Mouse (Mus musculus): ENCODE measurements around the gene Rimklb. TPM values are rescaled to one million over a fixed set of nuclear protein-coding genes. Genes with fewer than 3 reads are reported as not detected.
A peak's percentile ranks its signal among the peaks of the same experiment; 100 is the strongest.

The Rimklb gene
- polyA plus RNA-seq, 1 experiment from 2014 or later, result not detected

GRCm38 (mm10) chr6:122534032-122534431 lies 35.5 kb upstream of the Rimklb start:
- H3K4me2 ChIP-seq (ENCODE audit: low read depth, low read length), result no peak overlapping the region
- WGBS (ENCODE audit: insufficient replicate concordance), result 49% methylated on average over 3 of the region's 3 CpGs
- H3K27me3 ChIP-seq (ENCODE audit: insufficient read depth, low read length), result no peaks in the 10 kb centered on the region
- no peak overlapping the region for H3K4me3 ChIP-seq (ENCODE audit: low read depth, low read length)
- H3K36me3 ChIP-seq (replicated peaks; ENCODE audit: insufficient read depth, low read length), result no peaks in the 10 kb centered on the region
- DNase-seq, result no peak
- no peak overlapping the region for H3K27ac ChIP-seq (ENCODE audit: low read depth)
- no peak for ATAC-seq
- peaks cover 3% of the 10 kb centered on the region; the same call in 1 of the 2 replicates for H3K4me1 ChIP-seq (ENCODE audit: insufficient read depth)
- TF ChIP-seq EP300 (IDR thresholded peaks at IDR 0.05; ENCODE audit: low read depth), result no peak
- no peak for TF ChIP-seq CTCF (IDR thresholded peaks at IDR 0.05; ENCODE audit: low read depth)
- H3K9ac ChIP-seq (replicated peaks), result no peak overlapping the region
- no peaks in the 10 kb centered on the region for H3K9me3 ChIP-seq (ENCODE audit: low read length)

- 12% methylated on average over 4 of the region's 4 CpGs for WGBS (ENCODE audit: insufficient replicate concordance)
- TF ChIP-seq EP300 (IDR thresholded peaks at IDR 0.05; ENCODE audit: low read depth), result no peak
- TF ChIP-seq CTCF (IDR thresholded peaks at IDR 0.05; ENCODE audit: low read depth), result no peak
Measured at GRCm38 (mm10) chr6:122532883-122533302, 34.3 kb upstream of the Rimklb start.

GRCm38 (mm10) chr6:122531466-122532174 lies 33.1 kb upstream of the Rimklb start:
- TF ChIP-seq CTCF (IDR thresholded peaks at IDR 0.05; ENCODE audit: low read depth) (no peak), EP300 (IDR thresholded peaks at IDR 0.05; ENCODE audit: low read depth) (no peak)
- H3K4me2 ChIP-seq (ENCODE audit: low read depth, low read length), result no peak overlapping the region
- H3K4me3 ChIP-seq (ENCODE audit: low read depth, low read length), result no peak overlapping the region
- WGBS (ENCODE audit: insufficient replicate concordance), result 71% methylated on average over 8 of the region's 8 CpGs
- H3K9me3 ChIP-seq (ENCODE audit: low read length), result no peaks in the 10 kb centered on the region
- H3K27me3 ChIP-seq (ENCODE audit: insufficient read depth, low read length), result 0 out of 2 replicates have a peak, but pooled peaks cover 3% of the 10 kb centered on the region
- peaks cover 3% of the 10 kb centered on the region; the same call in 1 of the 2 replicates for H3K4me1 ChIP-seq (ENCODE audit: insufficient read depth)
- no peak for DNase-seq
- H3K27ac ChIP-seq (ENCODE audit: low read depth), result no peak overlapping the region
- no peaks in the 10 kb centered on the region for H3K36me3 ChIP-seq (replicated peaks; ENCODE audit: insufficient read depth, low read length)
- ATAC-seq, result no peak
- H3K9ac ChIP-seq (replicated peaks), result no peak overlapping the region

More at GRCm38 (mm10) chr6:122532883-122533302, 34.3 kb upstream of the Rimklb start:
- peaks cover 3% of the 10 kb centered on the region; the same call in 1 of the 2 replicates for H3K4me1 ChIP-seq (ENCODE audit: insufficient read depth)
- DNase-seq, result no peak
- H3K9ac ChIP-seq (replicated peaks), result no peak overlapping the region
- 0 out of 2 replicates have a peak, but pooled peaks cover 3% of the 10 kb centered on the region for H3K27me3 ChIP-seq (ENCODE audit: insufficient read depth, low read length)
- H3K9me3 ChIP-seq (ENCODE audit: low read length), result no peaks in the 10 kb centered on the region
- H3K36me3 ChIP-seq (replicated peaks; ENCODE audit: insufficient read depth, low read length), result no peaks in the 10 kb centered on the region
- no peak for ATAC-seq
- H3K4me2 ChIP-seq (ENCODE audit: low read depth, low read length), result peak overlapping the region; percentile 49
- H3K27ac ChIP-seq (ENCODE audit: low read depth), result no peak overlapping the region
- no peak overlapping the region for H3K4me3 ChIP-seq (ENCODE audit: low read depth, low read length)

GRCm38 (mm10) chr6:122528136-122528535 lies 29.6 kb upstream of the Rimklb start:
- TF ChIP-seq EP300 (IDR thresholded peaks at IDR 0.05; ENCODE audit: low read depth), result no peak
- TF ChIP-seq CTCF (IDR thresholded peaks at IDR 0.05; ENCODE audit: low read depth), result no peak
- WGBS (ENCODE audit: insufficient replicate concordance), result 70% methylated on average over 11 of the region's 11 CpGs
- ATAC-seq (no peak), DNase-seq (no peak)
- no peaks in the 10 kb centered on the region for H3K36me3 ChIP-seq (replicated peaks; ENCODE audit: insufficient read depth, low read length)
- H3K27ac ChIP-seq (ENCODE audit: low read depth), result no peak overlapping the region
- H3K27me3 ChIP-seq (ENCODE audit: insufficient read depth, low read length), result 0 out of 2 replicates have a peak, but pooled peaks cover 3% of the 10 kb centered on the region
- H3K9me3 ChIP-seq (ENCODE audit: low read length), result no peaks in the 10 kb centered on the region
- no peak overlapping the region for H3K4me3 ChIP-seq (ENCODE audit: low read depth, low read length)
- H3K4me1 ChIP-seq (ENCODE audit: insufficient read depth), result peaks cover 3% of the 10 kb centered on the region; the same call in 1 of the 2 replicates
- no peak overlapping the region for H3K4me2 ChIP-seq (ENCODE audit: low read depth, low read length)
- no peak overlapping the region for H3K9ac ChIP-seq (replicated peaks)

- no peak for DNase-seq
- 11% methylated on average over 12 of the region's 12 CpGs for WGBS (ENCODE audit: insufficient replicate concordance)
Measured at GRCm38 (mm10) chr6:122527596-122527995, 29.0 kb upstream of the Rimklb start.

GRCm38 (mm10) chr6:122523289-122523688 lies 24.7 kb upstream of the Rimklb start:
- 69% methylated on average over 8 of the region's 8 CpGs for WGBS (ENCODE audit: insufficient replicate concordance)

More at GRCm38 (mm10) chr6:122527596-122527995, 29.0 kb upstream of the Rimklb start:
- no peak overlapping the region for H3K4me2 ChIP-seq (ENCODE audit: low read depth, low read length)
- H3K36me3 ChIP-seq (replicated peaks; ENCODE audit: insufficient read depth, low read length), result no peaks in the 10 kb centered on the region
- no peaks in the 10 kb centered on the region for H3K4me1 ChIP-seq (ENCODE audit: insufficient read depth)
- no peaks in the 10 kb centered on the region for H3K9me3 ChIP-seq (ENCODE audit: low read length)
- no peak for ATAC-seq
- no peak overlapping the region for H3K27ac ChIP-seq (ENCODE audit: low read depth)
- no peak overlapping the region for H3K4me3 ChIP-seq (ENCODE audit: low read depth, low read length)
- H3K27me3 ChIP-seq (ENCODE audit: insufficient read depth, low read length), result 0 out of 2 replicates have a peak, but pooled peaks cover 3% of the 10 kb centered on the region
- no peak overlapping the region for H3K9ac ChIP-seq (replicated peaks)
- TF ChIP-seq CTCF (IDR thresholded peaks at IDR 0.05; ENCODE audit: low read depth) (no peak), EP300 (IDR thresholded peaks at IDR 0.05; ENCODE audit: low read depth) (no peak)

More at GRCm38 (mm10) chr6:122523289-122523688, 24.7 kb upstream of the Rimklb start:
- TF ChIP-seq CTCF (IDR thresholded peaks at IDR 0.05; ENCODE audit: low read depth) (no peak), EP300 (IDR thresholded peaks at IDR 0.05; ENCODE audit: low read depth) (no peak)
- Histone ChIP-seq H3K27me3 (ENCODE audit: insufficient read depth, low read length) (no peaks in the 10 kb centered on the region), H3K4me1 (ENCODE audit: insufficient read depth) (no peaks in the 10 kb centered on the region), H3K27ac (ENCODE audit: low read depth) (no peak overlapping the region), H3K4me3 (ENCODE audit: low read depth, low read length) (no peak overlapping the region), H3K9ac (replicated peaks) (no peak overlapping the region), H3K9me3 (ENCODE audit: low read length) (no peaks in the 10 kb centered on the region), H3K4me2 (ENCODE audit: low read depth, low read length) (no peak overlapping the region), H3K36me3 (replicated peaks; ENCODE audit: insufficient read depth, low read length) (no peaks in the 10 kb centered on the region)
- ATAC-seq (no peak), DNase-seq (no peak)
